Mouse (Mus musculus): ENCODE measurements around the gene Napepld. TPM values are rescaled to one million over a fixed set of nuclear protein-coding genes. Genes with fewer than 3 reads are reported as not detected.
A peak's percentile ranks its signal among the peaks of the same experiment; 100 is the strongest.
"Not testable (repeated sequence)": the region's sequence is repeated elsewhere in the genome, so short reads cannot be mapped to it uniquely, and the experiment has no call there.

The Napepld gene
- polyA plus RNA-seq, 1 experiment from 2014 or later: 4.6 TPM

DNA sequence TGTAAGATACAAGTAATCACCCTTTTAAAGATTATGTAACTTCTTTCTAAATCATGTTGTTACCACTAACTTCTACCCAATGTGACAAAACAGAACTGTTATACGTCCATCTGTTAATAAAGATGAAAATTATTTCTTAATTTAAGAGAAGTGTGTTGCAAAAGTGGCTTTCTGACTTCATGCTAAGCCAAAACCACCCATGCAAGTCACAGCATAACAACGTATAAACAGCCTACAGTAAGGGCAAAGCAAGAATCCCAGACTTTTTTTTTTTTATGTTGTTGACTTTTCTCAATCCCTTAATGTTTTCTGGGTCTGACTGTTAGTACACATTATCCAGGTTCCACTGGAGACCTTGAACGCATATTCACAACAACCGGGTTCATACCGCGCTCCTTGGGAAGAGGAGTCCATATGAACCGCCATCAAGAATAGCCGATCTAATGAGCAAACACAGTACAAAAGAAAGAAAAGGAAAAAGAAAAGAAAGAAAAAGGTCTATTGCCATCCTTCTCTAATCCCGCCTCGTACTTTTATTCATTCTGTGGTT, 849 bp downstream of the Napepld start:
- DNase-seq (ENCODE audit: low spot score) (no peak), ATAC-seq (no peak)
- Histone ChIP-seq H3K4me3 (ENCODE audit: low read depth, low read length) (peak overlapping the region; percentile 64), H3K27ac (ENCODE audit: low read depth, low read length) (peak overlapping the region; percentile 97; the same call in 1 of the 2 replicates), H3K36me3 (ENCODE audit: control insufficient read depth, insufficient read depth, low read length) (no peaks in the 10 kb centered on the region), H3K4me2 (ENCODE audit: low read length) (peak overlapping the region; percentile 66), H3K9ac (ENCODE audit: low read length) (peak overlapping the region; percentile 88), H3K4me1 (ENCODE audit: control insufficient read depth, insufficient read depth, low read length) (no peaks in the 10 kb centered on the region), H3K9me3 (replicated peaks; ENCODE audit: control insufficient read depth, low read length) (no peaks in the 10 kb centered on the region), H3K27me3 (replicated peaks; ENCODE audit: control insufficient read depth, insufficient read depth, low read length) (no peaks in the 10 kb centered on the region)
- WGBS: 7% methylated on average over 10 of the region's 10 CpGs

DNA sequence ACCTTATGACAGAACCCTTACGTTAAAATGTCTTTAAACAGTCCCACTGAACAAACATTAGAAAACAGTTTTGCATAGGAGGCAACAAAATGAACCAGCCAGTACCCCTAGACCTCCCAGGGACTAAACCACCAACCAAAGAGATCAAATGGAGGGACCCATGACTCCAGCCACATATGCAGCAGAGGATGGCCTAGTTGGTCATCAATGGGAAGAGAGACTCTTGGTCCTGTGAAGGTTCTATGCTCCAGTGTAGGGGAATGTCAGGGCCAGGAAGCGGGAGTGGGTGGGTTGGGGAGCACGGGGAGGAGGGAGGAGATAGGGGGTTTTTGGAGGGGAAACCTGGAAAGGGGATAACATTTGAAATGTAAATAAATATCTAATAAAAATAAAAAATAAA, 1.6 kb downstream of the Napepld start:
- DNase-seq (ENCODE audit: low spot score); H3K27me3 ChIP-seq (replicated peaks; ENCODE audit: control insufficient read depth, insufficient read depth, low read length); H3K27ac ChIP-seq (ENCODE audit: low read depth, low read length); H3K9ac ChIP-seq (ENCODE audit: low read length); H3K9me3 ChIP-seq (replicated peaks; ENCODE audit: control insufficient read depth, low read length); H3K36me3 ChIP-seq (ENCODE audit: control insufficient read depth, insufficient read depth, low read length); ATAC-seq; H3K4me1 ChIP-seq (ENCODE audit: control insufficient read depth, insufficient read depth, low read length): not testable (repeated sequence)
- H3K4me3 ChIP-seq (ENCODE audit: low read depth, low read length): peak overlapping the region; percentile 3; the same call in 1 of the 2 replicates
- H3K4me2 ChIP-seq (ENCODE audit: low read length): peak overlapping the region; percentile 29
- WGBS: 76% methylated on average over 3 of the region's 3 CpGs

DNA sequence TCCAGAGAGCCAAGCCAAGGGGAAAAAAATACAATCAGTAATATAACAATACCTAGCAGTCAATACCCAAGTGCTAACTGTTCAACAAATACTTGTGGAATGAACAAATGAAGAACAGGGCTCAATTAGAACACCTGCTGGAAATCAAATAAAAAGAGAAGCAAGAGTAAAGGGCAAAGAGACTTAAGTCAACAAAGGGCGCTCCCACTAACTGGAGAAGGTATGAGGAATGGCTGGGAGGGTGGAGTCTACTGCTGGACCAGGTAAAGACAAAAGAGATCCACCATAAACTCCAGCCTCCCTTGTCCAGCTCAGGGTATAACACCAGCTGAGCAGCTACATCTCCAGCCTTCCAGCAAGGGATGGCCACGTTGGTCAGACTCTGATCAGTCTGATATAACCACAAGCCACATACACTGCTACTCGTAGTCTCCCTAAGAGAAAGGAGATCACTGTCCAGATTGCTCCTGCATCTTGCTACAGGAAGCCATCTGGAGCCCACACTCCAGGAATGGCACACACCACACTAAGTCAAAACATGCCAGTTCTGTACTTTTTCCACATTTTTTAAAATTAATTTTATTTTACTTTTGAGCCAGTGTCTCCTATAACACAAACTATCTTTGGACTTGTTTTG, 6.2 kb downstream of the Napepld start:
- no peak overlapping the region for H3K27ac ChIP-seq (ENCODE audit: low read depth, low read length)
- no peaks in the 10 kb centered on the region for H3K4me1 ChIP-seq (ENCODE audit: control insufficient read depth, insufficient read depth, low read length)
- H3K9me3 ChIP-seq (replicated peaks; ENCODE audit: control insufficient read depth, low read length): no peaks in the 10 kb centered on the region
- H3K4me3 ChIP-seq (ENCODE audit: low read depth, low read length): no peak overlapping the region
- H3K36me3 ChIP-seq (ENCODE audit: control insufficient read depth, insufficient read depth, low read length): no peaks in the 10 kb centered on the region
- no peak for DNase-seq (ENCODE audit: low spot score)
- H3K9ac ChIP-seq (ENCODE audit: low read length): no peak overlapping the region
- H3K4me2 ChIP-seq (ENCODE audit: low read length): no peak overlapping the region
- 90% methylated on average over 3 of the region's 3 CpGs for WGBS
- H3K27me3 ChIP-seq (replicated peaks; ENCODE audit: control insufficient read depth, insufficient read depth, low read length): no peaks in the 10 kb centered on the region
- ATAC-seq: no peak

DNA sequence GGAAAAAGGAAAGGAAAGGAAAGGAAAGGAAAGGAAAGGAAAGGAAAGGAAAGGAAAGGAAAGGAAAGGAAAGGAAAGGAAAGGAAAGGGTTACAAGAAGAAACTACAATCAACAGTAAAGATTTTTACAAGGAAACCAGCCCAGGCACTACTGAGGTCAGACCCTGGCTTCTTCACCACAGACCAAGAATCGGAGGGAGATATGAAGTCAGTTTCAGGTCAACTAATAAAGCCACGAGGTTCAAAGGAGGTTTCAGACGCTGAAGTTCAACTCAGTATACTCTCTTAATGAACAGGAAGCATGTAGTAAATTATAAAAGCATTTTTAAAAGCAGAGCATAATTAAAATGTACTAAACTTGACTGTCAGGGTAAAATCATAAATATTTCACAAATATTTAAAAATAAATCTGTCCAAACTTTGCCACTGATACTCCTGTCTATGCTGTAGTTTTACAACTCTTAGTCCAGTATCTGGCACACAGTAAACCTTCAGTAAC, 7.8 kb downstream of the Napepld start:
- Histone ChIP-seq H3K27ac (ENCODE audit: low read depth, low read length) (no peak overlapping the region), H3K4me1 (ENCODE audit: control insufficient read depth, insufficient read depth, low read length) (no peaks in the 10 kb centered on the region), H3K27me3 (replicated peaks; ENCODE audit: control insufficient read depth, insufficient read depth, low read length) (no peaks in the 10 kb centered on the region), H3K4me3 (ENCODE audit: low read depth, low read length) (no peak overlapping the region), H3K9me3 (replicated peaks; ENCODE audit: control insufficient read depth, low read length) (no peaks in the 10 kb centered on the region), H3K36me3 (ENCODE audit: control insufficient read depth, insufficient read depth, low read length) (no peaks in the 10 kb centered on the region), H3K4me2 (ENCODE audit: low read length) (no peak overlapping the region), H3K9ac (ENCODE audit: low read length) (no peak overlapping the region)
- ATAC-seq: no peak
- no peak for DNase-seq (ENCODE audit: low spot score)
- WGBS: 88% methylated on average over 3 of the region's 3 CpGs

DNA sequence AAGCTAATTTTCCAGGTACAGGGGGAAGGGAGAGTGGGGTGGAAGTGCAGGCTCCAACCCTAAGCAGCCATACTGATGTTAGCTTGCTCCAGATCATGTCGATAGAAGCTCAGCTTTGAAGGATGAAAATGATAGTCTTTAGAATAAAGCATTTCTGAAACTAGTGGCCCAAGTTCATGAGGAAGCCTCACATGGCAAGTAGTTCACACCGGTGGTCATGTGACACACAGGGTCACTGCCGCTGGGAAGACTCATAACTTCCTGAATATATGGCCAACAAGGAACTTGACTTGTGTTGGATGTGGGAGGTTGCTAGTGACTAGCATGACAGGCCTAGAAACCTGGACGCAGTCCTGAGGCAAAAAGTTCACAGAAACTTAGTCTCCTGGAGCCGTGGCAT, 9.0 kb downstream of the Napepld start:
- WGBS: 93% methylated on average over 5 of the region's 5 CpGs
- H3K27me3 ChIP-seq (replicated peaks; ENCODE audit: control insufficient read depth, insufficient read depth, low read length): no peaks in the 10 kb centered on the region
- ATAC-seq (no peak), DNase-seq (ENCODE audit: low spot score) (no peak)
- no peak overlapping the region for H3K9ac ChIP-seq (ENCODE audit: low read length)
- no peaks in the 10 kb centered on the region for H3K36me3 ChIP-seq (ENCODE audit: control insufficient read depth, insufficient read depth, low read length)
- H3K4me2 ChIP-seq (ENCODE audit: low read length): no peak overlapping the region
- H3K9me3 ChIP-seq (replicated peaks; ENCODE audit: control insufficient read depth, low read length): no peaks in the 10 kb centered on the region
- H3K4me3 ChIP-seq (ENCODE audit: low read depth, low read length): no peak overlapping the region
- no peaks in the 10 kb centered on the region for H3K4me1 ChIP-seq (ENCODE audit: control insufficient read depth, insufficient read depth, low read length)
- no peak overlapping the region for H3K27ac ChIP-seq (ENCODE audit: low read depth, low read length)

DNA sequence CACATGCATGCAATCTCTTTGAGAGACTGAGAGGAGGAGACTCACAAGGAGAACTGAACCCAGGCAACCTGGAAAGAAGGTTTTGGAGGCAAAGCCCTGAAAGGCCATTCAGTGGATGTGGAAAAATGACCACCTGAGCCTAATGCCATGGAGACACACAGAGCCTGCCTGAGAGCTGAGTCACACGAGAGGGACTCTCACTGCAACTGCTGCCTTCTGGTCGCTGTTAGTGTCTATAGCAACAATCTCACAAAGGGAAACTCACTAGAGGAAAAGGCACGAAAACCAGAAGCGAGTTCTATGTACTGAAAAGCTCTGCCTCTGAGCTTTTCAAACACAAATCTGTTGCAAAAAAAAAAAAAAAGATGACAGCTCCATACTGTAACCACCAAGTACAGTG, 14.2 kb downstream of the Napepld start:
- Histone ChIP-seq H3K9ac (ENCODE audit: low read length) (no peak overlapping the region), H3K36me3 (ENCODE audit: control insufficient read depth, insufficient read depth, low read length) (peaks cover 12% of the 10 kb centered on the region; the same call in 1 of the 2 replicates), H3K9me3 (replicated peaks; ENCODE audit: control insufficient read depth, low read length) (no peaks in the 10 kb centered on the region; the same call in 1 of the 2 replicates), H3K4me3 (ENCODE audit: low read depth, low read length) (no peak overlapping the region), H3K4me2 (ENCODE audit: low read length) (no peak overlapping the region), H3K27ac (ENCODE audit: low read depth, low read length) (no peak overlapping the region), H3K4me1 (ENCODE audit: control insufficient read depth, insufficient read depth, low read length) (no peaks in the 10 kb centered on the region), H3K27me3 (replicated peaks; ENCODE audit: control insufficient read depth, insufficient read depth, low read length) (no peaks in the 10 kb centered on the region)
- DNase-seq (ENCODE audit: low spot score) (no peak), ATAC-seq (no peak)
- WGBS: 81% methylated on average over 4 of the region's 4 CpGs

DNA sequence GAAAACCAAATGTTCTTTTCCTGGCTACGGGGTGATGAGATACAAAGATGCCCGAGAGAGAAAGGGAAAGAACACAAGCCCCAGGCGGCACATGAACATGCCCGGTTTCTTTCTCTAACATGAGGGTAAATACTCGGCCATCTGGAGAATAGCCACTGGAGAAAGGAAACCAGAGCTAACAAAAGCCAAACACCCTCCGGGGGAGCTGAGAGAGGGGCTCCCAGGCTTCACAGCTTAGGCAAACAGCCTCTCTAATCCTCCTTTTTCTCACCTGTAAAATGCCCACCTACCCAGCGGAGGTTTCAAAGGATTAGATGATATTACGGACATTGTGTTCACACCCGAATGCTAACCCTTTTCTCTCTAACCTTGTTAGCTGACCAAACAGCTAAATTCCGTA, 16.2 kb downstream of the Napepld start:
- ATAC-seq (no peak), DNase-seq (ENCODE audit: low spot score) (no peak)
- no peak overlapping the region for H3K27ac ChIP-seq (ENCODE audit: low read depth, low read length)
- no peak overlapping the region for H3K4me3 ChIP-seq (ENCODE audit: low read depth, low read length)
- no peaks in the 10 kb centered on the region for H3K4me1 ChIP-seq (ENCODE audit: control insufficient read depth, insufficient read depth, low read length)
- WGBS: 72% methylated on average over 10 of the region's 10 CpGs
- peaks cover 18% of the 10 kb centered on the region for H3K36me3 ChIP-seq (ENCODE audit: control insufficient read depth, insufficient read depth, low read length)
- no peaks in the 10 kb centered on the region for H3K27me3 ChIP-seq (replicated peaks; ENCODE audit: control insufficient read depth, insufficient read depth, low read length)
- no peaks in the 10 kb centered on the region; the same call in 1 of the 2 replicates for H3K9me3 ChIP-seq (replicated peaks; ENCODE audit: control insufficient read depth, low read length)
- no peak overlapping the region for H3K4me2 ChIP-seq (ENCODE audit: low read length)
- H3K9ac ChIP-seq (ENCODE audit: low read length): no peak overlapping the region

DNA sequence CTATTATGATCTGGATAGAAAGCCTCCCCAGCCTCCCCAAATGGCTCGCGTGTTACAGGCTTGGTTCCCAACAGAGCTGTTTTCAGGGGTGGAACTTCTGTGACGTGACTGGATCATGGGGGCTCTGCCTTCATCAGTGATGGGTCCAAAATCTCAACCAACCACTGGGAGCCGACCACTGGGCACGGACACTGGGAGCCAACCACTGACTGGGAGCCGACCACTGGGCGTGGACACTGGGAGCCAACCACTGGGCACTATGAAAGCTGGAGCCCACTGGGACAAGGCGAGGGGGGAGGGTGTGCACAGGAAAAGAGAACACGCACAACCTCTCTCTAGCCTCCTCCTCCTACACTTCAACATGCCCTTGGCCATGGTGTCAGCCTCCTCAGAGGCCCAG, 17.4 kb downstream of the Napepld start:
- H3K27me3 ChIP-seq (replicated peaks; ENCODE audit: control insufficient read depth, insufficient read depth, low read length): no peaks in the 10 kb centered on the region
- ATAC-seq (no peak), DNase-seq (ENCODE audit: low spot score) (no peak)
- H3K9ac ChIP-seq (ENCODE audit: low read length): no peak overlapping the region
- H3K4me3 ChIP-seq (ENCODE audit: low read depth, low read length): no peak overlapping the region
- no peak overlapping the region for H3K4me2 ChIP-seq (ENCODE audit: low read length)
- H3K36me3 ChIP-seq (ENCODE audit: control insufficient read depth, insufficient read depth, low read length): peaks cover 21% of the 10 kb centered on the region
- no peaks in the 10 kb centered on the region for H3K4me1 ChIP-seq (ENCODE audit: control insufficient read depth, insufficient read depth, low read length)
- WGBS: 91% methylated on average over 9 of the region's 9 CpGs
- H3K27ac ChIP-seq (ENCODE audit: low read depth, low read length): no peak overlapping the region
- H3K9me3 ChIP-seq (replicated peaks; ENCODE audit: control insufficient read depth, low read length): no peaks in the 10 kb centered on the region; the same call in 1 of the 2 replicates

DNA sequence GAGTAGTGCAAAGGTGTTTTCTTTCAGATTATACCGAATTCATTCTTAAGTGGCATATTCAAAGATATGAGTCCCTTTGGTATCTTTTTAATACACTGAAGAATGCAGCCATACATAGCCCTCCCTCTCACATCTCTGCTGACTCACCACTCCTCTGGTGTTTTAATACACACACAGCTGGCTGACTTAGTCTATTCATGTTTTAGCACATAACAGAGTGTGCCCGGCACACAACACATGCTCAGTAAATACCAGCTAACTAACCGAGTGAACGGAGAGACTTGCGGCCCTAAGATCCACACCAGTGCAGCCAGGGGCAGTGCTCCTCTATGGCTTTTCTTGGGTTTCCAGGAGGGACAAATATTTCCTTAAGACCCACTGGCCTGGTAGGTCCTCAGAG, 20.3 kb downstream of the Napepld start:
- ATAC-seq (no peak), DNase-seq (ENCODE audit: low spot score) (no peak)
- no peak overlapping the region for H3K4me2 ChIP-seq (ENCODE audit: low read length)
- H3K27me3 ChIP-seq (replicated peaks; ENCODE audit: control insufficient read depth, insufficient read depth, low read length): no peaks in the 10 kb centered on the region
- H3K9me3 ChIP-seq (replicated peaks; ENCODE audit: control insufficient read depth, low read length): no peaks in the 10 kb centered on the region; the same call in 1 of the 2 replicates
- no peaks in the 10 kb centered on the region for H3K4me1 ChIP-seq (ENCODE audit: control insufficient read depth, insufficient read depth, low read length)
- H3K9ac ChIP-seq (ENCODE audit: low read length): no peak overlapping the region
- H3K4me3 ChIP-seq (ENCODE audit: low read depth, low read length): no peak overlapping the region
- 85% methylated on average over 5 of the region's 5 CpGs for WGBS
- H3K36me3 ChIP-seq (ENCODE audit: control insufficient read depth, insufficient read depth, low read length): peaks cover 26% of the 10 kb centered on the region
- H3K27ac ChIP-seq (ENCODE audit: low read depth, low read length): no peak overlapping the region
